In genomic region chr7:75822087-75822668, GRCm38 (mm10) we compare ENCODE assay signal across 19 mouse cellular contexts. TPM values are rescaled to one million over a fixed set of nuclear protein-coding genes. Genes with fewer than 3 reads are reported as not detected.
DNase-seq lines count a peak whose midpoint lies in the region; ATAC-seq and TF ChIP-seq lines count a peak whose summit lies in the region.
"Had no signal": no experiment of that assay in that cellular context is flagged by ENCODE, and none has a peak within 500 bp of the region (broad histone marks: within the 10 kb centered on the region; RNA-seq: fewer than 3 reads in every experiment).

No protein-coding gene starts in this region.

- no peak overlapping the region for H3K4me2 ChIP-seq in lung, postnatal 0 days (replicated peaks; ENCODE audit: low read depth, low read length)
- H3K4me2 ChIP-seq: heart, embryonic 13.5 days; hindbrain, embryonic 13.5 days; limb, embryonic 13.5 days; liver, embryonic 13.5 days; lung, embryonic 15.5 days; neural tube, embryonic 12.5 days had no signal

- no peak for TF ChIP-seq POLR2A in bone marrow macrophage, adult 2 months (IDR thresholded peaks at IDR 0.05; ENCODE audit: borderline replicate concordance, low read depth, low read length)

- no peaks in the 10 kb centered on the region for H3K4me1 ChIP-seq in lung, postnatal 0 days (ENCODE audit: insufficient read depth, low read depth, low read length)
- peaks cover 21% of the 10 kb centered on the region for H3K4me1 ChIP-seq in bone marrow macrophage, adult 2 months (ENCODE audit: control insufficient read depth, insufficient read depth, low read length)
- H3K4me1 ChIP-seq: embryonic facial prominence, embryonic 10.5 days; hindbrain, embryonic 13.5 days; limb, embryonic 13.5 days; lung, embryonic 15.5 days; midbrain, embryonic 10.5 days; neural tube, embryonic 12.5 days had no signal

- H3K9ac ChIP-seq in lung, postnatal 0 days (replicated peaks; ENCODE audit: low read depth), result no peak overlapping the region
- H3K9ac ChIP-seq: heart, embryonic 13.5 days; hindbrain, embryonic 13.5 days; limb, embryonic 13.5 days; liver, embryonic 13.5 days; lung, embryonic 15.5 days; neural tube, embryonic 12.5 days had no signal

- H3K36me3 ChIP-seq in lung, postnatal 0 days (ENCODE audit: insufficient read depth, low read length), result no peaks in the 10 kb centered on the region
- H3K36me3 ChIP-seq: embryonic facial prominence, embryonic 10.5 days; heart, embryonic 13.5 days; hindbrain, embryonic 13.5 days; limb, embryonic 13.5 days; liver, embryonic 13.5 days; lung, embryonic 15.5 days; midbrain, embryonic 10.5 days; neural tube, embryonic 12.5 days had no signal

- no peak for TF ChIP-seq EP300 in lung, postnatal 0 days (IDR thresholded peaks at IDR 0.05)

- H3K27ac ChIP-seq in lung, postnatal 0 days (ENCODE audit: low read length), result no peak overlapping the region
- H3K27ac ChIP-seq in bone marrow macrophage, adult 2 months (ENCODE audit: insufficient read depth, low read depth, low read length), result 0 out of 2 replicates have a peak overlapping the region, but pooled peaks have one; percentile 36
- H3K27ac ChIP-seq: embryonic facial prominence, embryonic 10.5 days; heart, embryonic 13.5 days; hindbrain, embryonic 13.5 days; limb, embryonic 13.5 days; liver, embryonic 13.5 days; lung, embryonic 15.5 days; midbrain, embryonic 10.5 days; neural tube, embryonic 12.5 days had no signal

- no peaks in the 10 kb centered on the region for H3K9me3 ChIP-seq in lung, postnatal 0 days (ENCODE audit: low read length)
- H3K9me3 ChIP-seq: embryonic facial prominence, embryonic 10.5 days; hindbrain, embryonic 13.5 days; limb, embryonic 13.5 days; liver, embryonic 13.5 days; lung, embryonic 15.5 days; midbrain, embryonic 10.5 days; neural tube, embryonic 12.5 days had no signal

- H3K4me3 ChIP-seq in lung, postnatal 0 days (ENCODE audit: low read depth, low read length), result no peak overlapping the region
- no peak overlapping the region for H3K4me3 ChIP-seq in bone marrow macrophage, adult 2 months (ENCODE audit: insufficient read depth, low read length)
- H3K4me3 ChIP-seq: embryonic facial prominence, embryonic 10.5 days; heart, embryonic 13.5 days; hindbrain, embryonic 13.5 days; limb, embryonic 13.5 days; liver, embryonic 13.5 days; lung, embryonic 15.5 days; midbrain, embryonic 10.5 days; neural tube, embryonic 12.5 days had no signal

- 70% methylated on average over 8 of the region's 8 CpGs for WGBS in lung, postnatal 0 days

- H3K27me3 ChIP-seq in lung, postnatal 0 days (replicated peaks; ENCODE audit: insufficient read depth, low read length), result no peaks in the 10 kb centered on the region
- H3K27me3 ChIP-seq: heart, embryonic 13.5 days; hindbrain, embryonic 13.5 days; limb, embryonic 13.5 days; liver, embryonic 13.5 days; lung, embryonic 15.5 days; neural tube, embryonic 12.5 days had no signal

- TF ChIP-seq CTCF in lung, postnatal 0 days (IDR thresholded peaks at IDR 0.05), result no peak
- no peak for TF ChIP-seq CTCF in bone marrow macrophage, adult 2 months (IDR thresholded peaks at IDR 0.05; ENCODE audit: low read depth, low read length)

- ATAC-seq in lung, postnatal 0 days, result no peak; the same call in 1 of the 2 replicates
- peak; percentile 58 for ATAC-seq in megakaryocyte progenitor cell, adult 5-6 weeks (replicated peaks; ENCODE audit: poor library complexity)

- peak; percentile 6 for DNase-seq in lung, postnatal 0 days (ENCODE audit: low spot score)
- no peak for DNase-seq in lung, postnatal 10 days
- peak; percentile 28 for DNase-seq in CD4-positive, CD25-positive, alpha-beta regulatory T cell, adult 2 months (ENCODE audit: low read depth, low spot score)
- DNase-seq in frontal cortex, postnatal 10 days (ENCODE audit: low spot score in 2 of 2), result no peak
- no peak for DNase-seq in spleen, postnatal 4 days (ENCODE audit: low spot score in 2 of 2)
- no peak for DNase-seq in kidney, postnatal 25 days
- DNase-seq: adrenal gland, postnatal 25 days; cerebellum, adult 2 months; gastrocnemius, postnatal 36 days; liver, embryonic 13.5 days had no signal

RNA-seq across cellular contexts. Expression of gene Klhl25, which starts 25.9 kb away (rescaled TPM):
- 13.9 and 17.7 TPM in 2 replicates for polyA plus RNA-seq in lung, postnatal 0 days (2015; fragmentation: Nextera tagmentation; extraction: Ambion mirVana)
- 6.2 and 8.1 TPM in 2 replicates for polyA plus RNA-seq in bone marrow macrophage, adult 2 months (2012; ENCODE audit: insufficient read depth, insufficient read length, missing spikeins)
- 4.0 and 5.4 TPM in 2 replicates for total RNA-seq in megakaryocyte progenitor cell, adult 5-6 weeks (2015)
- 8.7 and 9.0 TPM in 2 replicates for total RNA-seq in megakaryocyte progenitor cell, adult 5-6 weeks (2017)

Comparison
In these comparisons a context has a peak if more than half of its experiments do, and no peak if none do; other contexts are left out.
1. DNase-seq: peak in lung, postnatal 0 days (single experiment) and CD4-positive, CD25-positive, alpha-beta regulatory T cell, adult 2 months (single experiment); none in lung, postnatal 10 days (single experiment), frontal cortex, postnatal 10 days (0 of 2), spleen, postnatal 4 days (0 of 2) and kidney, postnatal 25 days (0 of 2).